Mouse (Mus musculus): ENCODE data around the gene Nlrp4b. TPM values are rescaled to one million over a fixed set of nuclear protein-coding genes. Genes with fewer than 3 reads are reported as not detected.
"Not testable (repeated sequence)": the region's sequence is repeated elsewhere in the genome, so short reads cannot be mapped to it uniquely, and the experiment has no call there.

Gene Nlrp4b
- not detected in 2 replicates for polyA plus RNA-seq (2016; fragmentation: Nextera tagmentation; extraction: Ambion mirVana)

GRCm38 (mm10) chr7:10687489-10687888, at the start of gene Nlrp4b:
TSS of gene Nlrp4b (plus strand) at chr7:10687789.
- no peaks in the 10 kb centered on the region for H3K4me1 ChIP-seq
- no peaks in the 10 kb centered on the region for H3K36me3 ChIP-seq
- no peak within 1 kb of the TSS for H3K4me3 ChIP-seq
- peaks cover 66% of the 10 kb centered on the region for H3K9me3 ChIP-seq (replicated peaks)
- no peak for DNase-seq (ENCODE audit: low spot score)
- H3K27me3 ChIP-seq (ENCODE audit: low read depth, poor library complexity, severe bottlenecking): no peaks in the 10 kb centered on the region
- 89% methylated on average over 1 of the region's 1 CpGs for WGBS
- no peak within 1 kb of the TSS for H3K27ac ChIP-seq (replicated peaks)

GRCm38 (mm10) chr7:10754264-10754663, 66.7 kb downstream of the Nlrp4b start, which contains the start of gene Vmn1r71:
TSS of gene Vmn1r71 (minus strand) at chr7:10754364.
- Histone ChIP-seq H3K9me3 (replicated peaks) (peaks cover 44% of the 10 kb centered on the region), H3K27me3 (ENCODE audit: low read depth, poor library complexity, severe bottlenecking) (no peaks in the 10 kb centered on the region), H3K4me1 (no peaks in the 10 kb centered on the region), H3K4me3 (no peak within 1 kb of the TSS), H3K27ac (replicated peaks) (no peak within 1 kb of the TSS), H3K36me3 (no peaks in the 10 kb centered on the region)
- no peak for DNase-seq (ENCODE audit: low spot score)

- H3K9me3 ChIP-seq (replicated peaks): peaks cover 51% of the 10 kb centered on the region
- H3K27me3 ChIP-seq (ENCODE audit: low read depth, poor library complexity, severe bottlenecking); H3K36me3 ChIP-seq; DNase-seq (ENCODE audit: low spot score); H3K4me1 ChIP-seq; H3K4me3 ChIP-seq; H3K27ac ChIP-seq (replicated peaks): not testable (repeated sequence)
These were observed 70.0 kb downstream of the Nlrp4b start for GRCm38 (mm10) chr7:10757551-10757950.

Other genes with a start within 250 kb of the Nlrp4b start
- not detected in 2 replicates for gene Vmn1r67, start 244.5 kb upstream of the Nlrp4b start, polyA plus RNA-seq (2016; fragmentation: Nextera tagmentation; extraction: Ambion mirVana)
- 36.7 and 40.7 TPM in 2 replicates for gene Zik1, start 192.4 kb upstream of the Nlrp4b start, polyA plus RNA-seq (2016; fragmentation: Nextera tagmentation; extraction: Ambion mirVana)
- not detected in 2 replicates for gene Vmn1r68, start 129.3 kb upstream of the Nlrp4b start, polyA plus RNA-seq (2016; fragmentation: Nextera tagmentation; extraction: Ambion mirVana)
- gene Vmn1r69, start 74.1 kb upstream of the Nlrp4b start, polyA plus RNA-seq (2016; fragmentation: Nextera tagmentation; extraction: Ambion mirVana): not detected in 2 replicates
- not detected in 2 replicates for gene Vmn1r70, start 56.3 kb upstream of the Nlrp4b start, polyA plus RNA-seq (2016; fragmentation: Nextera tagmentation; extraction: Ambion mirVana)
- not detected in 2 replicates for gene Vmn1r71, start 66.6 kb downstream of the Nlrp4b start, polyA plus RNA-seq (2016; fragmentation: Nextera tagmentation; extraction: Ambion mirVana)
- not detected in 2 replicates for gene Zscan4b, start 217.3 kb downstream of the Nlrp4b start, polyA plus RNA-seq (2016; fragmentation: Nextera tagmentation; extraction: Ambion mirVana)